Mouse (Mus musculus): ENCODE measurements around the gene Cacnb3.

Gene Cacnb3

DNA sequence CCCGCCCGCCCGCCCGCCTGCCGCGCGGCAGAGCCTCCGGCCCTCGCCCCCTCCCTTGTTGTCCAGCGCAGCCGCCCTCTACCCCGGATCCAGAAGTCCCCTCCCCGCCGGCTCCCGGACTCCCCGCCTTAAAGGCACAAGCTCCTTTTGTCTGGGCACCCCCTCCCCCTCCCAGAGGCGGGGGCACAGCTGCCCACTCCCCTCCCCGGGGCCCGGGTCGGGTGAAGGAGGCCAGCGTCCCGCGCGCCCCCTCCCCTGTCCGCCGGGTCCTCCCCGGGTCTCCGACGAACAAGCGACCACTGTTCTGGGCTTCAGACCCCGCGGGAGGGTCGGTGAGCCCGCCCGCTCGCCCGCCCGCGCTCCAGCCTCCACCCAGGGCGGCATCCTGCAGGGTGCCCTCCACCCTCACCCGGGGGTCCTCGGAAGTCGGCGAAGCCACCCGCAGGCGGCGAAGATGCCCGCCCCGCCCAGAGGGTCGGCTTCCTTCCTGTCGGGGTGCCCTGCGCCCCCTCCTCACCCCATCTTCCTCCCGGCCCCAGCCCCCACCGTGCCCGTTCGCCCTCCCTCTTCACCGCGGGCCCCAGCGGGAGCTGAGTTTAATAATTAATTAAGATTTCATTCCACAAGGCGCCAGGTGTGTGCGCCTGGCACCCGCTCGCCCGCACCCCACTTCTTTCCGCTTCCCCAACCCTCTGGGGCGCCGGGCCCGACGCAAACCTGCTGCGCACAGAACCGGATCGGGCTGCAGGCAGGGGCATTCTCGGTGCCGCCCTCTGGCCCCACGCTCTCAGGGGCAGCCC is 21.1 kb upstream of the Cacnb3 start, which contains the start of gene Adcy6:
Gene Adcy6 (minus strand): TSS at position 746 of the 800 bp plus-strand sequence.
- peak; percentile 54 for DNase-seq (ENCODE audit: low read depth)

DNA sequence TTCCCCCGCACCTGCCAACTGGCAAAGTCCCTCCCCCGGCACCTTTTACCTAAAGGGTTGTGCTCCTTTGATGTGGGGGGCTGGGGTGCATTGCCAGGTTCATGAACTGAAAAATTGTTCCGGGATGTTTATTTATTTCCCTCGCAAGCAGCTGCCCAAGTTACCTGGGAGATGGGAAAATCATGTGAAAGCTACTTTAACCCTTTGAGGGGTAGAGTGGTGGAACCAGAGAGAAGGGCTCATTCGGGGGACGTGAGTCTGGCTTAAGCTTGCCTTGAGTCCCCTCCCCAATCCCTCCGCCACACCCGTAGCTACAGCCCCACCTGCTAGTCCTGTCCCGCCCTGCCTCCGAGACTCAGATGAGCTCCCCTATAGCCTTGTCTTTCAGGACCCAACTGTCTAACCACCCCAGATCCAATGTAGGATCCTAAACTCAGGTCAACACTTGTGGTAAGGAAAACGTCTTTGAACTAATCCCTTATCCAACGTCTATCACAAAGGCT is 20.5 kb upstream of the Cacnb3 start:
- no peak for DNase-seq (ENCODE audit: low read depth)

DNA sequence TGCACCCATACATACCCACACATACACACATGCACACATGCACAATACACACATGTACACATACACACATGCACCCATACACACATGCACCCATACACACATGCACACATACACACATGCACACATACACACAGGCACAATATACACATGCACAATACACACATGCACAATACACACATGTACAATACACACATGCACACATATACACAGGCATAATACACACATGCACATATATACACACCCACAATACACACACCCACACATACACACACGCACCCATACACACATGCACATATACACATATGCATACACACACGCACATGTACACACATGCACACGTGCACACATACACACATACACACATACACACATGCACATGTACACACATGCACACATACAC is 18.4 kb upstream of the Cacnb3 start:
- no peak for DNase-seq (ENCODE audit: low read depth)

DNA sequence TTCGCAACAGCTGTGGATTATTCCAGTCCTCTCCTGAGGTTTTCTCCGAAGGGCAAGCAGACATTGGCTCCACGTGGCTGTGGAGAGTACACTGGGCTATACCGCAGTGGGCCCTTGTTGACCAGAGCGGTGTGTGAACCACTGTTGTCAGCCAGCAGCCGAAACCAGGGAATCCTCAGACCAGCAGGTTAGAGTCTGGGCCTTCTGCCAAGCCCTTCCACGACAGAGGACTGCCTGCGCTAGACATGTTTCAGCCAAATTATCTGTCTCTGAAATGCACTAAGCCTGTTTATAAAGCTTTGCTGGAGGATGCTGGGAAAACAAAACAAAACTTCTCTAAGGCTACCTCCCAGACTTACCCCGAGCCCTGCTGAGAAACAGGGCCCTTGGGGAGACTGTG is 16.1 kb upstream of the Cacnb3 start:
- no peak for DNase-seq (ENCODE audit: low read depth)

DNA sequence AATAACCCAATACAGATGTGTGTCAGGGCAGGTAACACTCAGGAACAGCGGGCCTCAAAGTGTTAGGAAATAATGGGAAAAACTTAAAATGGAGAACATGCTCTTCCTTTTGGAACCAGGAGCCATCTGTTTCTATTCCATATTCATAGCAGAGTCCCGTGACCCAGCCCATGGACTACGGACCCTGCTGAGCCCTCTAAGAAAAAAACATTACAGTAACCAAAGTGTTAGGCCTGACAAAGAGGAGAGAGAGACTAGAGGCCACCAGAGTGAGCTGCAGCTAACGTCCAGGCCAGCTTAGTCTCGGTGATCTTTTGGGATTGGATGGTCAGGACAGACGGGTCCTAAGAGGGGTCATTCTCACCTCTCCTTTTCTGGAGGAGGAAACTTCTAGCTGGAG is 15.7 kb upstream of the Cacnb3 start:
- no peak for DNase-seq (ENCODE audit: low read depth)

DNA sequence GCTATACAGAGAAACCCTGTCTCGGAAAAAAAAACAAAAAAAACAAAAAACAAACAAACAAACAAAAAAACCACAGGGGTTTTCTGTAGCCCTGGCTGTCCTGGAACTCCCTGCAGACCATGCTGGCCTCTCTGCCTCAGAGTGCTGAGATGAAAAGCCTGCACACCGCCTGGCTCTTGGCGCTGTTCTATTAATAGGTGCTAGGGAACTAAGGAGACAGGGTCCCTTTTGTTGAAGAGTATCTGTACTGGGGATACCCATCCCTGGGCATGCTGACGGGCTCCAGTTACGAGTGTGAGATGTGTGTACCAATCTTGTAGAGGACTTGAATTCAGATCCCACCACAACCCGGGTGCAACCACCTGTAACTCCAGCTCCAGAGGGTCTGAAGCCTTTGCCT is 14.9 kb upstream of the Cacnb3 start:
- no peak for DNase-seq (ENCODE audit: low read depth)

DNA sequence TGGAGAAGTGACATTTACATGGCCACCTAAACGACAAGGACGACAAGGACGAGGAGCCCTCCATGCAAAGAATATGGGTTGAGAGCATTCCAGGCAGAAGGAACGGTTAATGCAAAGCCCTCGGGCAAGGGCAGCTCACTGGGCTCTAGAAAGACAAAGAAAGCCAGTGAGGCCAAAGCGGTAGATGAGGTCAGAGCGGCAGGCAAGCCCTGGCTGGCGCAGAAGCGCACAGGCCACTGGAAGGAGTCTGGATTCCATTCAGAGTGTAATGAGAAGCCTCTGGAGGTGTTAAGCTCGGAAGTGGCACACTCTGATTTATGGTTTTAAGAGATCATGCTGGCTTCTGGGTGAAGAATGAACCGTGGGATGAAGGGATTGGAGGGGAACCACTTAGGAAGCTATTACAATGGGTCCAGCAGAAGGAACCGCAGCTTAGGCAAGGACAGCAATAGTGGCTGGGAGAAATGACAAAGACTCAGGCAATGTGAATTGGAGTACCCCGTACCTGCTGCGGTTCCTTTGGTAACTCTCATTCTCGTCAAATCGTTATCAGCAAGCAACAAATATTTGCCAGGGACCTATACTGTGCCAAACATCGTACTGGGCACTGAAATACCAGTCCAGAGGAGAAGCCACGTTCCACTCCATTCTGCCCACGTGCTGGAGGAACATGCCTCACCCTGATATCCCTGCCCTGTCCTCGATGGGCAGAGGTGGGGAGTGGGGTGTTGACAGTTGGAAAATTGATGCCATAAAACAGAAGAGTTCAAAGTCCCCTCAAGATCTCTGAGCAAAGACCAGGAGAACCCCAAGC is 14.1 kb upstream of the Cacnb3 start:
- DNase-seq (ENCODE audit: low read depth), result no peak

DNA sequence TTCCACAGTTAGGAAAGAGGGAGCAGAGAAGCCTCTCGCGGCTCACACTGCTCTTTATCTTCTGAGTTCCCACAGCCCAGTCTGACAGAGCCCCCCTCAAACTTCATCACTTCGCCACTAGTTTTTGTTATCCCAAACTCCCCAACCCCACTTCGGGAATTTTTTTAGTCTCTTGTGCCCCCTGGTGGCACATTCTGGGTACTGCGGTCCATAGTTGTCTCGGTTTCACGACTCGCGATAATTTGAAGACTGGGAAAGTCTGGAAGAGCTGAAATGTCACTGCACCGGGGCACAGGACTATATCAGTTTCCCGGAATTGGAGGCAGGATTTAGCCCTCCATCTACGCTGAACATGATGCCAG is 13.5 kb upstream of the Cacnb3 start:
- DNase-seq (ENCODE audit: low read depth), result peak; percentile 74

DNA sequence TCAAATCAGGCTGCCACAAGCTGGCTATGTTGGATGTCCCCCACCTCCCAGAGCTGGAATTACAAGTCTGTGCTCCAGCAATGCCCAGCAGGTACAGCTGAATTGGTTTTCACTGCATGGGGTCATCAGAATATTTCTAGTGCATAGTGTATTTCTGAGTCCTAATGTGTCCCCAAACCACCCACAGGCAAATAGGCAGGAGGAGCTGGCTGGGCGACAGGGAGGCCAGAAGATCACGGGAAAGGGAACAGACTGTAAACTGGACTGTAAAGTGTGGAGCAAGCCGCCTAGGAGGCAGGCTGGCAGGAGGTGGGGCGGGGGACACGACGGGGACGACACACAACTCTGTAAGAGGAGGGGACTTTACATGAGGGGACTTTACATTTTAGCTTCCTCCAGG is 8.4 kb upstream of the Cacnb3 start:
- DNase-seq (ENCODE audit: low read depth), result no peak

DNA sequence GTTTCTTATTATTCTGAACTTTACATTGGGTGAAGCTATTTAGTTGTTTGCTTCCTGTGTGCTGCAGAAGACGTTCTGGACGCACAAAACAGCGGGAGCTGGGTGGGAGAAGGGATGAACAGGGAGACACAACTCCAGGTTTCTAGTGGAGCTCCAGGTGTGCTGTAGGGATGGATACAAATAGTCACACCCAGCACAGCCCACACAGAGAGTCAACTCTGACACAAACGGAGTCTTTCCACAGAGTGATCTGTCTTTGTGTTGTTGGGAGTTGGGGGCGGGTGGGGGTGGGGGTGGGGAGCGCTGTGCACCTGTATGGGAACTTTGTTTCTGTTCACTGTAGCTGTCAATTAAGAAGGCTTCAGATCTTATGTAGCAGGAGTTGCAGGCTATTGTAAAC is 7.9 kb upstream of the Cacnb3 start:
- DNase-seq (ENCODE audit: low read depth), result no peak

DNA sequence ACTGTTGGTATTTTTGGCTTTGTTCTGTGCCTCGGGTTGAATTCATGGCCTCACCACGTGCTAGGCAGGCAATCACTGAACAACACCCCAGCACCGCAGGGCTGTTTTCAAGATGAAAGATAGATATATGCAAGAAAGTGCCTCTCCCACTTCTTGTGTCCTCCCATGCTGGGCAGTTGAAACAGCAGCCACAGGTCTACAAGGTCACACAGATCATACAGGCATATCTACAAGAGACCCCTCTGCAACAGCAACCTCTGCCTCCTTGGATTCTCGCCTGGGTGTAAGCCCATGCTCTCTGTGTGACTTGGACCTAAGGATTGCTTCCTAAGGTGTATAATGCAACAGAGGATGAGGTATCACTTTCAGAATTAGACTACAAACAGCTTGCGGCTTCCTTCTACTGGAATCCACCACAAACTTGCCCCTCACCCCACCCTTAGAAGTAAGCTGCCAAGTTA is 7.2 kb upstream of the Cacnb3 start:
- no peak for DNase-seq (ENCODE audit: low read depth)

DNA sequence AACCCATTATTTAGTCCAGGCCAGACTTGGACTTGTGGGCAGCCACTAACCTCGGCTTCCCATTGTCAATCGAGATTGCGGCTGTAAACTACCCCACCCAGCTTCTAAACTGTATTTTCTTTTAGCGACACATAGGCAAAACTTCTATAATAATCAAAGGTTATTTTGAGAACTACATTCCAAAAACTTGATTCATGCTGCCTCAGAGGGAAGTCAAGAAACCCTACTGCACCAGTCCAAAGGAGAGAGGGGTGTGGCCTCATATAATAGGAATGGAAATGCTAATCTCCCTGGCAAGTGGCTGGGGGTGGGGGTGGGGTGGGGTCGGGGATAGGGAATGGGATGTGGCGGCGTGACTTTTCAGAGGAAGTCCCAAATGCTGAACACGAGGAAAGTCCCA is 4.6 kb upstream of the Cacnb3 start:
- DNase-seq (ENCODE audit: low read depth), result no peak

DNA sequence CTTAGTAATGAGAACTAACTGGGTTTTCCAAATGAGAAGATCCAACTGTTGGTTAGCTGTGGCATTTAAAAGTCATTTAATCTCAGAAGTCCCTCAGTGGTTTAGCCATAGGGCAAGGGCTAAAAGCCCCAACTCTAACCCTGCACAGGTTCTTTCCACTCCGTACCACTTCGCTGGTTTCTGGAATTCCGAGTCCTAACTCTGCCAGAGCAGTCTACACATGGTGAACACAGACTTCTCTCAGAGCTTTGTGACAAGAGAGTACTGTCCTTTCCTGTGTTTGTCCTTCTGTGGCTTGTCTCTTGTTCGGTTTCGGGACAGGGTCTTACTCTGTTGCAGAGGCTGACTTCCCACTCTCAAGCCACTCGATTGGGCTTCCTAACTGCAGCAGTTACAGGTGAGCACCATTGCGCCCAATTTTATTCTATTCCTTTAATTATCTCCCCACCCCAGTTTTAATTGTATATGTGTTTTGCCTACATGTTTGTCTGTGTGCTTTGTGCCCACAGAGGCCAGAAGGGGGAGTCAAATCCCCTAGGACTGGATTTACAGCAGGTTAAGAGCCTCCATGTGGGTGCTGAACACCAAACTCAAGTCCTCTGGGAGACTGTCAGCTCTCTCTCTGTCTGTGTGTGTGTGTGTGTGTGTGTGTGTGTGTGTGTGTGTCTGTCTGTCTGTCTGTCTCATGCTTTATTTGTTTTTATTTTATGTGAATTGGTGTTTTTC is 4.0 kb upstream of the Cacnb3 start:
- DNase-seq (ENCODE audit: low read depth), result no peak

DNA sequence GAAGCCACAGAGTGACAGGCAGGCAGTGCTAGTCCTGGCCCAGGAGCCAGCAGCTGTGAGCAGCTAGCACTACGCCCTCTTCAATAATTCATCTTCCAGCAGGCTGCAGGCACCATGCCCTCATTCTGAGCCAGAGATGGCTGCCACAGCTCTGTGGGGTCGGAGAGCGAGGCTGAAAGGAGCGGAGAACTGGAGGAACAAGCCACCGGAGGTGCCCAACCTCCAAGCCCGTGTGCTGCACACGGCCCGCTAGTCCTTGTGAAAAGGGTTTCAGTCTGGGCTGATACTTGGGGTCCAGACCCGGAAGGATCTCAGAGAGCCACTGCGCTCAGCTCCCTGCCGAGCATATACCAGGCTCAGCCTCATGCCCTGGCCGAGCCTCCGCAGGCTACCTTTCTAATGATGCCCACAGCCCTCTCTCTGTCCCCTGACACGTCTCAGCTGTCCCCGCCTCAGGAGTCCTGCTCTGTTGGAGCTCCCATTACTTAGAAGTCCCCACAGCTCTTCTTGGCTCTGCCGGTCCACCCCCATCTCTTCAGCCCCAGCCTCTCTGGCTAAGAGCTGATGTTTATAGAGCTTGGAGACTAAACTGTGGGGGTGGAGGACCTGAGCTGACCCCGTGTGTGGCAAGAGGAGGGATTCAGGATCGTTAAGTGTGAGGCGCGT is 1.9 kb upstream of the Cacnb3 start:
- DNase-seq (ENCODE audit: low read depth), result no peak

DNA sequence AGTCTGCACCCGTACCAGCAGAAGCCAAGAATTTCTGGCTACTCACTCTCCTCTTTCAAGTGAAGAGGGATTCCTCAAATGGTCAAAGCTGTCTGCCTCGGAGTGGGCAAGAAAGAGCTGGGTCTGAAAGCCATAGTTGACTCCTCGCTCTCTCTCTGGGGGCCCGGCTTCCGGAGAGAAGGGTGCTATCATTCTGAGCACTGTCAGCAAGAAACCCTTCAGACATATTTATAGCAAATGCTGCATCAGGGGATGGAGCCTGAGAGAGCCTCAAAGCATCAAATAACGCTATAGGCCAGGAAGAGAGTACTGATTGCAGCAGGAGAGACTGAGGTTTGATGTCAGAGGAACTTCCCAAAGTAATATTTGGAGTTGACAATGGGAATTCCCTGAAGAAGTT is 1.2 kb upstream of the Cacnb3 start:
- no peak for DNase-seq (ENCODE audit: low read depth)

DNA sequence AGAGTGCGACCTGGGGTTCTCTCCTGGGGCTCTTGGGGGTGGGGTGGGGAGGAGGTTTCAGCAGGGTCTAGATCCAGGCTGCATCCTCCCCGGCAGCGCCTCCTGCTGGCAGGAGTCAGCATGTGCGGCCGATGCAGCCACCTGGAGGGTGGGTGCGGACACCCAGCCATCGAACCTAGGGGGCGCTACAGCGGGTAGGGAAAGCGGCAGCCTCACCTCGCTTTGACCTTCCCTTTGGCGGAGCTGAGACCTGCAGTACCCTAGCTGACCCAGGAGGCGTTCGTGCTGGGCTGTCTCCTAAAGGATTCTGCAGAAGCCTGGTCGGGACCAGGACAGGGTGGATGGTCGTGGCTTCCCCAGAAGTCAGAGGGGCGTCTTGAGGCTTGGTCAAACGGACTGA is 853 bp downstream of the Cacnb3 start:
- peak; percentile 52 for DNase-seq (ENCODE audit: low read depth)

DNA sequence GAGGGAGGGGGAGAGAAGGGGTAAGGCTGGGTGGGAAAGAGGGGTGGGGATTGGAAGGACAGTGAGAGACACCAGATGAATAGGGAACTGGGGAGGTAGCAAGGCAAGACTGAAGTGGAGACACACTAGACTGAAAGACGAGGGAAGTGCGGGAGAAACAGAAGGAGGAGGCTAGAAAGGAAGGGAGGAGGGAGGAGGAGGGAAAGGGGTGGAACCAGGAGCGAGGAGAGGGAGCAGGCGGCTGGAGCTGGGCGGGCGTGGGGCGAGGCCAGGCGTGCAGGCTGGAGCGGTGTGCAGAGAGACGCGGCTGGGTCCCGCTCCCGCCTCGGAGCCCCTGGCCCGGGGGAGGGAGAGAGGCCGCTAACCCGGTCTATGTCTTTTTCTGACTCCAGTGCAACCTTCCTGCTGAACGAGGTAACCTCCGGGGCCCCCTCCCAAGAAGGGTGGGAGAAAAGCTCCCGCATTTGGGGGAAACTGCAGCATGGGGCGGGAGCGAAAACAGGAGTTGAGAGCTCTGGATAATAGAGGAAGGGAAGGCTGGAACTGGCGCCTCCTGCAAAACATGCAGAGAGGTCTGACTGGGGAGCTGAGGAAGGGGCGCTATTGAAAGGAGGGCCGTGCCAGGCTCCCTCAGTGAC is 1.6 kb downstream of the Cacnb3 start:
- DNase-seq (ENCODE audit: low read depth), result no peak

DNA sequence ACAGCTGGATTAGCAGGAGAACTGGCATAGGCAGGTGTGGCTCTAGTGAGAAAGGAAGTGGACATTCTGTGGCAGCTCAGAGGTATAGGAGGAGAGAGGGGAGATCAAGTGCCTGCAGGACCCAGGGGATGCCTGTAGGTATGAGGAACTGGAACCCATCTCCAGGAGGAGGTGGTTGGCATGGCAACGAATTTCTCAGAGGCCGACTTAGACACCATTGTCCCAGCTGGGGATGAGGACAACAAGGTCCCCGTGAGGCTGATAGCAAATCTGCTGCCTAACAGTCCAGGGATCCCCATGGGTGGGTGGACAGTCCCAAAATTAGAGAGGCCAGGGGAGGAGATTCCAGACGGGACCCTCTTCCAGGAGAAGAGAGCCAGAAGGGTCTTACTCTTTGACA is 2.3 kb downstream of the Cacnb3 start:
- no peak for DNase-seq (ENCODE audit: low read depth)

DNA sequence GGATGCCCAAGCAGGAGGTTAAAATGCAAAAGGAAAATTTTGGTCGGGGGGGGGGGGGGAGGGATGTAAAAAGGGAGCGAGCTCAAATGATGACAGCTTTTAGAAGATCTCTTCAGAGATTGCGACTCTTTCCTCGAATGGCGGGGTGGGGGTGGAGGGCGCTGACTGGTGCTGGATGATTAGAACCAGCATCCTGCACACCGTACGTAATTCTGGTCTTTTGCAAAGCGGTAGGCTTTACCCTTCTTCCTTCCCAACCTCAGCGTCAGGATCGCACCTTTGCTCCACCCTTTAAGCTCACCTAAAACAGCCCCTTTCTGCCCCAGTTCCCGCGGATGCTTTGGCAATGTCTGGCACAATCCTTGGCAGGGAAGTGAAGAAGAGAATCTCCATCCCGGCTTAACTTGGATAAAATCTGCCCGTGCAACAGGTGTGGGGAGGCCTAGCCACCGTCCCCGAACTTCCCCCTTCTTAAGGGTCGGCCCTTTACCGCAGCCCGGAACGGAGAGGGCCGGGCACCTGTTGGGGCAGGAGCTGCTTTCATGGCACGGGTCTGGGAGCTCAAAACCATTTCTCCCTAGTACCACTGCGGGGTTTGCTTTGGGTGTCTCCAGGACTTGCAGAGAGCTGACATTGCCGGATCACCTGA is 3.3 kb downstream of the Cacnb3 start:
- DNase-seq (ENCODE audit: low read depth), result no peak

DNA sequence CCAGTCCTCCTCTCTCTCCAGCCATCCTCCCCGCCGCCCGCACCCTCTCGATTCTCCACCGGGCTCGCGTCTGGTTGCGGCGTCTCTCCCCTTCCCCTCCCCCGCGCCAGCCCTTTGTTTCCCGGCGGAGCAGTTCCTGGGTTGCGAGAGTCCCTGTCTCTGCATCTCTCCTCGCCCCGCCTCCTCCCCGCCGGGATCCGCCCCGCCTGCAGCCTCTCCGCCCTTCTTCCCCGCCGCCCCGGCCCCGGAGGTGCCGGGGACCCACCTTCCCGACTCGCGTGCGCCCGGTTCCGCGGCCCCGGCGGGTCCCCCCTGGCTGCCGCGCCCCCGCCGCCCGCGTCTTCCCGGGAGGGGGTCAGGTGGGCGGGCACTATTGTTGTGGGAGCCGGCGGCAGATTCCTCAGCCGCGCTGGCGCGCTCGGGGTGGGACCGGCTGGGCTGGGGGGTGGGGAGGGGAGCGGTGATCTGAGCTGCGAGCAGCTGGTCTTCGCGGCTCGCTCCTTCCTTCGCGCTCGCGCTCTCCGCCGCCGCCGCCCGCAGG is 4.0 kb downstream of the Cacnb3 start:
- peak; percentile 29 for DNase-seq (ENCODE audit: low read depth)
